Mouse (Mus musculus) hindbrain, embryonic 10.5 days (tissue): ENCODE data around the gene Olfr1346. TPM values are rescaled to one million over a fixed set of nuclear protein-coding genes. Genes with fewer than 3 reads are reported as not detected.
A peak's percentile ranks its signal among the peaks of the same experiment; 100 is the strongest.
"Not testable (repeated sequence)": the region's sequence is repeated elsewhere in the genome, so short reads cannot be mapped to it uniquely, and the experiment has no call there.

ENCODE experiments used
- DNase-seq: peaks from one replicate; pipeline ENCODE4 v3.0.0-alpha.2; 2017; ENCODE audit warnings: low spot score
- H3K27ac ChIP-seq: fragments of 300-500 bp; sonication (generic); 2 replicates; pipeline ENCODE4 v1.5.1; 2016; ENCODE audit warnings: mild to moderate bottlenecking, moderate library complexity
- H3K27me3 ChIP-seq: fragments of 300-500 bp; sonication (generic); 2 replicates; pipeline ENCODE4 v1.6.1; 2016; ENCODE audit warnings: mild to moderate bottlenecking; ENCODE audit not compliant: poor library complexity, insufficient read depth, severe bottlenecking
- H3K36me3 ChIP-seq: fragments of 300-500 bp; sonication (generic); 2 replicates; pipeline ENCODE4 v1.6.1; 2016; ENCODE audit warnings: mild to moderate bottlenecking, moderate library complexity
- H3K4me1 ChIP-seq: fragments of 300-500 bp; sonication (generic); replicated peaks from 2 replicates; pipeline ENCODE4 v1.6.1; 2016; ENCODE audit warnings: mild to moderate bottlenecking
- H3K4me3 ChIP-seq: fragments of 300-500 bp; sonication (generic); 2 replicates; pipeline ENCODE4 v1.5.1; 2016; ENCODE audit warnings: mild to moderate bottlenecking, moderate library complexity
- H3K9me3 ChIP-seq: fragments of 300-500 bp; sonication (generic); 2 replicates; pipeline ENCODE4 v1.6.1; 2016; ENCODE audit warnings: mild to moderate bottlenecking, moderate library complexity
- WGBS: fragments of 180-500 bp; shearing (Covaris S2); methylation state at CpG from one replicate; pipeline ENCODE4 v1.1.7; 2016; 5-methylcytosine and 5-hydroxymethylcytosine counted together
- polyA plus RNA-seq: library from polyadenylated mRNA; unstranded; fragments of >200 nt; fragmentation: Nextera tagmentation; extraction: Ambion mirVana; gene quantifications from 2 replicates; pipeline ENCODE4 v1.2.1, GENCODE M21; 2016

Gene Olfr1346
- polyA plus RNA-seq: not detected in 2 replicates

DNA sequence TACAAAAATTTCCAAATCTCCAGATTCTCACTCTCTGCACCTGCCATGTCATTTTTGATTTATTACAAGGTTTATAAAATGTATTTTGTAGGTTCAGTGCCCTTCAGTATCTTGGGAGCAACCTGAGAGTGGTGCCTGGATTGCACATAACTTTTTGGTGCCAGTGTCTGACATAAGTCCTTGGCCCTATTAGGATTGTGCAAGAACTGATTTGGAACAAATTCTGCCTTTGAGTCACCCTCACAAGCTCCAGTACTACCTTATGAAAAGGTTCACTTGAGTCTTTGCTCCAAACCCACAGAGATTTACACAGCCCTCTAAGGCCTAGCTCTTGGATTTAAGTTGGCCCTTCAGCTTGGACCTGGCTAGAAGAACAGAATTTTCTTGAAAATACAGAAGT lies at the start of gene Olfr1346:
Gene Olfr1346 (plus strand): TSS at position 151 of the 400 bp plus-strand sequence.
- Histone ChIP-seq H3K27ac (no peak within 1 kb of the TSS), H3K9me3 (0 out of 2 replicates have a peak, but pooled peaks cover 5% of the 10 kb centered on the region), H3K4me3 (no peak within 1 kb of the TSS), H3K36me3 (no peaks in the 10 kb centered on the region), H3K4me1 (no peaks in the 10 kb centered on the region), H3K27me3 (no peaks in the 10 kb centered on the region)
- DNase-seq: no peak

DNA sequence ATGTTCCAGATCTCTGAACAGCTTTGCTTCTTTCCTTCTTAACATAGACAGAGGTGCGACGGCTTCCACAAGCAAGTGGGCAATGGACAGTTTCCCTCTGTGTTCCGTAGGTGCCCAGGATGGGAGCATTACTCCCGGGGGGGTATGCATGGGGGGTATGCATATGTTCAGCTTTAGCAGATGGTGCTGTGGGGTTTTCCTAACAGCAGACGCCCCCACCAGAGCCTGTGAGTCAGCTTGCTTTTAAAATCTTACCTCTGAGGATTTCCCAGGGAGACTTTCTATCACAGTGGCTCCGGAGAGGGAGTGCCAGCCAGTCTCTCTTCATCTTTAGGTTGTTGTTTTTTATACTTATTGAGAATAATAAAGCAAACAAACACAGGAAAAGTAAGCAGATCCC lies 47.0 kb upstream of the Olfr1346 start:
- no peak for DNase-seq
- Histone ChIP-seq H3K4me1 (peaks cover 3% of the 10 kb centered on the region; the same call in 1 of the 2 replicates), H3K9me3 (peaks cover 10% of the 10 kb centered on the region; the same call in 1 of the 2 replicates), H3K27me3 (no peaks in the 10 kb centered on the region), H3K36me3 (no peaks in the 10 kb centered on the region), H3K27ac (no peak overlapping the region), H3K4me3 (no peak overlapping the region)
- 78% methylated on average over 6 of the region's 6 CpGs for WGBS

DNA sequence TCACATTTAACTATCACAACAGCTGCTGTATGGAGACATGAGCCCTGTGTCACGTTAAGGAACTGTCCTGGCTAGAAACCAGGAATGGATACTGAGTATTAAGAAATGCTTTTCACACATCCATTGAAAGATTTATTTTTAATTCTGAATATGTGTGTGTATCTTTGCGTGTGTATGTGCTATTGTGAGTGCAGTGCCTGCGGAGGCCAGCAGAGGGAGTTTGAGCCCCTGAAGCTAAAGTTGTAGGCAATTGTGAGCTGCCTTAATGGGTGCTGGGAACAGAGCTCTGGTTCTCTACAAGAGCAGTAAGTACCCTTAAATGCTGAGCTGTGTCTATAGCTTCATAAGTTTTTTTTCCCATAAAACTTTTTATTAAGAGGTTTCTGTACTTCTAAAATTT lies 37.5 kb upstream of the Olfr1346 start:
- H3K36me3 ChIP-seq: no peaks in the 10 kb centered on the region
- no peak overlapping the region for H3K27ac ChIP-seq
- peaks cover 17% of the 10 kb centered on the region for H3K9me3 ChIP-seq
- no peak for DNase-seq
- no peaks in the 10 kb centered on the region for H3K27me3 ChIP-seq
- H3K4me1 ChIP-seq: no peaks in the 10 kb centered on the region
- no peak overlapping the region for H3K4me3 ChIP-seq
- 84% methylated on average over 3 of the region's 3 CpGs for WGBS

DNA sequence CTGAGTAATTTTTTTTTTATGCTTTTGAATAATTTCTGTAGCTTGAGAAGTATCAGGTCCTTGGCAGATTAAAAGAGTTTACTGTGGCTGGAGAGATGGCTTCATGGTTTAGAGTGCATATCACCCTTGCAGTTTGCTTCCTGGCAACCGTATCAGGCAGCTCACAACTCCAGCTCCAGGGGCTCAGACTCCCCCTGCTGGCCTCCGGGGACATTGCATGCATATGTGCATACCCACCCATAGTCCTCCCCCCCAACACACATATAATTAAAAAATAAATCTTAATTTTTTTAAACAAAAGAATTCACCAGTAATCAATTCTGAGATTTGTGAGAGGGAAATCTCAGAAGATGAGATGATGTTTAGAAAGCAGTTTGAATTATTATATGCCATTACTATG lies 36.6 kb upstream of the Olfr1346 start:
- peaks cover 7% of the 10 kb centered on the region for H3K4me1 ChIP-seq
- no peaks in the 10 kb centered on the region for H3K36me3 ChIP-seq
- no peaks in the 10 kb centered on the region for H3K27me3 ChIP-seq
- H3K9me3 ChIP-seq: peaks cover 13% of the 10 kb centered on the region
- H3K4me3 ChIP-seq: no peak overlapping the region
- H3K27ac ChIP-seq: no peak overlapping the region
- DNase-seq: peak; percentile 29
- WGBS: 46% methylated on average over 2 of the region's 2 CpGs

DNA sequence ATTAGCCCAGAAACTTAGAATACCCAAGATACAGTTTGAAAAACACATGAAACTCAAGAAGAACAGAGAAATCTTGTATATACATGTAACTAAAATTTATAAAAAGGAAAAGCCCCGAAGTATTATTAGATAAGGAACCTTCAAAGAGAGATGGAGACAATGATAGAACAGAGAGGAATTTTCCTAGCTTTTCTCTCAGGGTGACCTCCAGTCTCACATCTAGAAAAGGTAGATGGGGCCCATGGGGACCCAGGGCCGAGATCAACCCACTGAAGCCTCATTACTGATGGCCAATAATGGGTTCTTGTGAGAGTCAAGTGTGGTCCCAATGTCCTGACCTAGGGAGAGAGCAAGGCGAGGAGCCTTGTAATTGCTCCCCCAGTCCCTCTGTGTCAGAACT lies 28.5 kb upstream of the Olfr1346 start, which contains the start of gene Olfr1344:
Gene Olfr1344 (plus strand): TSS at position 301 of the 400 bp plus-strand sequence.
- WGBS: 85% methylated on average over 3 of the region's 3 CpGs

DNA sequence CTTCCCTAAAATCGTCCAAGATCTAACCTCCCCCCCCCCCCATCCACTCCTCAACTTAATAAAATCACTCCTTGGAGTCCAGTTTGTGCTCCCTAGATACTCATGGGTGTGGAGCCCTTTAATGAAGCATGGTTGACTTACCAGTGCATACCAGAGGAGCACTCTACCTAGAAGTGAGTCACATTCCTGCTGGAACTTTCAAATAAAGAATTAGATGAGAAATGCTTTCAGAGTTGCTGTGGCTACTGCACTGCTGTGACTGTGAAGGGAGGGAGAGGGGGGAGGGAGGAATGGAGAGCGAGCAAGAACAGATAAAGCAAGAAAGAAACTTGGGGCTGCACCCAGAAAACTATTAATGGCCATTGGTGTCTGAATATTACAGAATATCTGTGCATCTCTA lies 25.7 kb upstream of the Olfr1346 start:
- peaks cover 11% of the 10 kb centered on the region; the same call in 1 of the 2 replicates for H3K9me3 ChIP-seq
- 65% methylated on average over 2 of the region's 2 CpGs for WGBS
- H3K4me1 ChIP-seq: peaks cover 4% of the 10 kb centered on the region; the same call in 1 of the 2 replicates
- DNase-seq: no peak
- H3K27me3 ChIP-seq: no peaks in the 10 kb centered on the region
- no peaks in the 10 kb centered on the region for H3K36me3 ChIP-seq
- no peak overlapping the region for H3K27ac ChIP-seq
- H3K4me3 ChIP-seq: no peak overlapping the region

More for the DNA sequence above, 28.5 kb upstream of the Olfr1346 start, which contains the start of gene Olfr1344:
- Histone ChIP-seq H3K36me3 (no peaks in the 10 kb centered on the region), H3K4me3 (no peak within 1 kb of the TSS), H3K27ac (no peak within 1 kb of the TSS), H3K9me3 (peaks cover 11% of the 10 kb centered on the region; the same call in 1 of the 2 replicates), H3K4me1 (peaks cover 17% of the 10 kb centered on the region), H3K27me3 (no peaks in the 10 kb centered on the region)
- DNase-seq: no peak

DNA sequence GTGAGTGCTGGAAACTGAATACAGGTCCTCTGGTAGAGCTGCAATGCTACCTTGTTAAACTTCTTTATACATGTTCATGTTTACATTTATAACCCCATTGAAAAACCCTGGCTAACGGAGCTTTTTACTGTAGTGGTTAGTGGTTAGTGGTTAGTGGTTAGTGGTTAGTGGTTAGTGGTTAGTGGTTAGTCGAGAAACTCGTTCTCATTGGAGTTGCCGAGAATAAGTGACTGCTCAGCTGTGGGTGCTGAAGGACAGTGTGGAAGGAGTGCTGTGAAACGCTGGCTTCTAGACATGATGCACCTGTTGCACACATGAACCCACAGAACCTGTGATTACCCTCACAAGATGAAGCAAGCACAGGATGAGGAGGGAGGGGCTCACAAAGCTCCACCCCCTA lies 19.1 kb upstream of the Olfr1346 start:
- Histone ChIP-seq H3K36me3 (no peaks in the 10 kb centered on the region), H3K27ac (no peak overlapping the region), H3K9me3 (peaks cover 10% of the 10 kb centered on the region; the same call in 1 of the 2 replicates), H3K4me3 (no peak overlapping the region), H3K27me3 (no peaks in the 10 kb centered on the region), H3K4me1 (no peaks in the 10 kb centered on the region)
- WGBS: 89% methylated on average over 5 of the region's 5 CpGs
- DNase-seq: no peak

DNA sequence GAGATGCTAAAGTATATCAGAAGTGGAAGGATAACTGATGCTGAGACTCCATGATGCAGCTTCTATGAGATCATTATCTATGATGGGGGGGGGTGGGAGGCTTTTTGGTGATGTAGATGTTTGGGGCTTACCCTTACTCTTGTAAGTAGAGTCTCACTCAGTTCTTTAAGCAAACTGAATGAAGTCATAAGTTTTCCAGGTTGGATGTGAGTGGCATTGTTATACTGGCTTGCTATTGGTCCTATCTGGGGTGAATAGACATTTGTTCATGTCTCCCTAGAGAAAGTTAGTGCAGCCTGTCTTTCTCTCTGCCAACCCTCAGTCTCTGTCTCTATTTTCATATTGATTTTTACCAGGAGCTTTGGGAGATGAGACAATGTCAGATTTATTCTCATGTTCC lies 11.0 kb upstream of the Olfr1346 start, which contains the start of gene Olfr1336:
Gene Olfr1336 (plus strand): TSS at position 301 of the 400 bp plus-strand sequence.
- H3K36me3 ChIP-seq: no peaks in the 10 kb centered on the region
- H3K9me3 ChIP-seq: peaks cover 15% of the 10 kb centered on the region; the same call in 1 of the 2 replicates
- no peaks in the 10 kb centered on the region for H3K4me1 ChIP-seq
- no peak within 1 kb of the TSS for H3K4me3 ChIP-seq
- DNase-seq: no peak
- H3K27ac ChIP-seq: no peak within 1 kb of the TSS
- no peaks in the 10 kb centered on the region for H3K27me3 ChIP-seq

DNA sequence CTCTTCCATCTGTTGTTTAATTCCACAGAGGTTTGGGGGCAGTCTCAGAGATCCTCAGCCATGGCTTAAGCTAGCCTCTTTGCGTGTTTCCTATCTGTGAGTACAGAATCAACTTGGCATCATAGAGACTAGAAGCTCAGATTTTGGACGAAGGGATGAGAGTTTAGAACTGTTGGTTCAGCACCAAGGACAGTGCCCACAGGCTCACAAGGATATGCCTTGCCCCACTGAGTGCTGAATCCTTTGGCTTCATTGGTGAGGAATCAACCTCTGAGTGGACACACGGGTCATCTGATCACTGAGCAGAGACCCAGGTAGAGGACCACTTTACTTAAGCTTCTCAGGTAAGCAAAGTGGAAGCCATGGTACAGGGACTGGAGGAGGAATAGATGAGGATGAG lies 10.5 kb upstream of the Olfr1346 start:
- Histone ChIP-seq H3K4me3 (no peak overlapping the region), H3K36me3 (no peaks in the 10 kb centered on the region), H3K27me3 (no peaks in the 10 kb centered on the region), H3K4me1 (no peaks in the 10 kb centered on the region), H3K27ac (no peak overlapping the region), H3K9me3 (peaks cover 18% of the 10 kb centered on the region; the same call in 1 of the 2 replicates)
- WGBS: 42% methylated on average over 3 of the region's 3 CpGs
- DNase-seq: no peak

DNA sequence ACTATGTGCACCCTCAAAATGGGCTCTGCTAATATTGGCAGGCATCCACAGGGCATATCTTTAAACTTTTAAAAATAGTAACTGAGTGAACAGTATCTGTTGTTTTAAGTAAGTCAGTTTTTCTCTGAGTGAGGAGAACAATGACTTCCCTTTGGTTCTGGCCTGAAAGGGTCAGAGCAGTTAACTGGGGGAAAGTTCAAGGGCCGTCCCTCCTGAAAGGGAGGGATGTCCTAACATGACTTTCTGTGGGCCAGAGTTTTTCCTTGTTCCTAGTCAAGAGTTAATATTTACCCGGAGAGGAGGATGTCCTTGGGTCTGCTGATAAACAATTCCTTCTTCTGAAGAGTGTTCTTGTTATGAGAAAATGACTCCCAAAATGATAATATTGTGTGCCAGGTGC lies 10.7 kb downstream of the Olfr1346 start:
- WGBS: 79% methylated on average over 2 of the region's 2 CpGs
- not testable (repeated sequence) for DNase-seq, H3K36me3 ChIP-seq

DNA sequence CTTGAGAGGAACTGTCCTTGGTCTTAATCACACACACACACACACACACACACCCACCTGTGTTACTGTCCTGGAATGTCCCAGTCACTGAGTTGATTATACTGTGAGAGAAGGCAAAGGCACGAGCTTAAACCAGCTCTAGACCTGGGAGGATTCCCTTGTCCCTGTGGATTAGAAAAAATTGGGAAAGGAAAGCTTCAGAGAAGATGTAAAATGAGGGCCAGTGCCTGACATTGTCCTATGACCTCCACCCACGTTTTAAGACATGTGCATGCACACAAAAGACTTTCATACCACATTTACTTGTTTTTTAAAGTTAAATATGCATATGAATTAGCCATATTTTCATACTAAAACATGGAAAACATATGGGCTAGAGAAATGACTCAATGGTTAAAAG lies 19.9 kb downstream of the Olfr1346 start, which contains the start of gene Olfr5:
Gene Olfr5 (minus strand): TSS at position 101 of the 400 bp plus-strand sequence.
- 41% methylated on average over 2 of the region's 2 CpGs for WGBS
- Histone ChIP-seq H3K27ac (no peak within 1 kb of the TSS), H3K4me3 (no peak within 1 kb of the TSS)

More for the DNA sequence above, 10.7 kb downstream of the Olfr1346 start:
- H3K4me3 ChIP-seq, H3K27me3 ChIP-seq, H3K27ac ChIP-seq, H3K4me1 ChIP-seq: not testable (repeated sequence)
- H3K9me3 ChIP-seq: peaks cover 37% of the 10 kb centered on the region

DNA sequence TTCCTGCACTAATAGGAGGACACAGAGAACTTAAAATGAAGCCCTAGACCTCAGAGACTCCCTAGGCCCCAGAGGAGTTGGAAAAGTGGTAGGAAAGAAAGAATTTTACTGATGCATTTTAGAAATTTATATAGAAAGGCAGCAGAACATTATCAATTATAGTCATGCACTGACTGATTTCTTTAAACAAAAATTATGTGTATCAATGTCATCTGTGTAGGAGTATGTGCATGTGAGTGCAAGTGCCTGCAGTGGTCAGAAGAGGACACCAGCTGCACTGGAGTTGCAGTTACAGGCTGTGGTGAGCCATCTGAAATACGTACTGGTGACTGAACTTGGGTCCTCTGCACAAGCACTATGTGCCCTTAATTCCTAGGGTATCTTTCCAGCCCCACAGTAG lies 32.8 kb downstream of the Olfr1346 start, which contains the start of gene Olfr1347:
Gene Olfr1347 (minus strand): TSS at position 101 of the 400 bp plus-strand sequence.
- peaks cover 39% of the 10 kb centered on the region for H3K9me3 ChIP-seq

More for the DNA sequence above, 19.9 kb downstream of the Olfr1346 start, which contains the start of gene Olfr5:
- no peaks in the 10 kb centered on the region for H3K36me3 ChIP-seq
- H3K4me1 ChIP-seq: no peaks in the 10 kb centered on the region
- H3K27me3 ChIP-seq: no peaks in the 10 kb centered on the region
- DNase-seq: no peak
- peaks cover 28% of the 10 kb centered on the region for H3K9me3 ChIP-seq

DNA sequence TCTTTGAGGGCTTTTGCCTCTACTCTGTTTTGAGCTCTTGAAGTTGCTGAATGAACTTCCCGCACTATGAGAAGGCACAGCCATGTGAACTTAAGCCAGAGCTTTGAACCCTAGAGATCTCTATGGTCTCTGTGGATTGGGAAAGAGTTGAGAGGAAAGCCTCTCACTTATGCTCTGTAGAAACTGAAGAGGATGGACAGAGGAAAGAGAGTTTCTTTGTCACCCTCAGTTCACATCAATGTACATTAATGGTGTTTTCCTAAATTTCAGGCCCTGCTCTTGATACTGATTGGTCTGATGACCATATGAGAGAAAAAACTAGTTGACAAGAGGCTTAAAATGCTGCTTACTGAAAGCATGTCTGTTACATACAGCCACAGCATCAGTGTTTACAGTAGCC lies 41.7 kb downstream of the Olfr1346 start, which contains the start of gene Olfr1348:
Gene Olfr1348 (minus strand): TSS at position 101 of the 400 bp plus-strand sequence.
- Histone ChIP-seq H3K9me3 (peaks cover 26% of the 10 kb centered on the region; the same call in 1 of the 2 replicates), H3K36me3 (no peaks in the 10 kb centered on the region), H3K4me1 (no peaks in the 10 kb centered on the region), H3K4me3 (no peak within 1 kb of the TSS), H3K27ac (no peak within 1 kb of the TSS), H3K27me3 (no peaks in the 10 kb centered on the region)
- WGBS: 95% methylated on average over 1 of the region's 1 CpGs
- no peak for DNase-seq

More for the DNA sequence above, 32.8 kb downstream of the Olfr1346 start, which contains the start of gene Olfr1347:
- Histone ChIP-seq H3K4me1 (no peaks in the 10 kb centered on the region), H3K36me3 (no peaks in the 10 kb centered on the region), H3K27me3 (no peaks in the 10 kb centered on the region), H3K27ac (no peak within 1 kb of the TSS), H3K4me3 (no peak within 1 kb of the TSS)
- no peak for DNase-seq
- WGBS: 58% methylated on average over 1 of the region's 1 CpGs
